Mouse (Mus musculus) cerebellum, adult 11-12 months (tissue): Measurements from ENCODE around the gene Rapgef1.

Experiments
- DNase-seq: peaks from one replicate; pipeline ENCODE4 v3.0.0; 2022

Gene Rapgef1

DNA sequence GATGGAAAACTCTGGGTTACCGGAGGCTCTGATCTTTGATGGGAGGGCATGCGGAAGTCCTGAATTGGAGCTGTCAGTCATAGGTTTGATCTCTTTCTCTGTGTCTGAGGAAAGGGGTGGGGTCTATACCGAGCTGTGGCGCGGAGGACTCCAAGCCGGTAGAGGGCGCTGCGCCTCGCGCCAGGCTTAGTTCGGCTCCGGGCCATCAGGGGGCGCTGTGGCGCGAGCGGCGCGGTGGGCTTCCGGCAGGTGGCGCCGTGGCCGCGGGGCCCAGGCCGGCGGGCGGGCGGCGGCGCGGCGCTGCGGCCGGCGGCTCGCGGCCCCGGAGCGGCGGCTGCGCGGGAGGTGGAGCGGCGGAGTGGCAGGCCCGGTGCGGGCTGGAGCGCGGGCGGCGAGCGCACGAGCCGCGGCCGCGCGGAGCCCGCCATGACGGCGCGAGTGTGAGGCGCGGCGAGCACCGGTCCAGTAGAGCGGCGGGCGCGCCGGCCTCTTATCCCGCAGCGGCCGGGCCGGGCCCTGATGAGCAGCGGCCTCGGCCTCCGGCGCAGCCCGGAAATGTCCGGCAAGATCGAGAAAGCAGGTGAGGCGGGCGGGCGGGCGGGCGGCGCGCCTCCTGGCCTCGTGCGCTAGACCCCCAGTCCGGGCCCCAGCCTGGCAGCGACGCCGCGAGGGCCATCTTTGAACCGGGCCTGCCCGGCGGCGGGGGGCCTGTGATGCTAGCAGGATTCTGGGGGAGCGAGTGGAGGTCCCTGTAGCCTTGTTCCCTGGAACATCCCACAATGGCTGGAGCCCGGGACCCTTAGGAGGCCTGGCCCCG is at the start of gene Rapgef1:
Gene Rapgef1, plus strand, starts transcription at position 237 of the 817 bp plus-strand sequence.
- peak; percentile 77 for DNase-seq

DNA sequence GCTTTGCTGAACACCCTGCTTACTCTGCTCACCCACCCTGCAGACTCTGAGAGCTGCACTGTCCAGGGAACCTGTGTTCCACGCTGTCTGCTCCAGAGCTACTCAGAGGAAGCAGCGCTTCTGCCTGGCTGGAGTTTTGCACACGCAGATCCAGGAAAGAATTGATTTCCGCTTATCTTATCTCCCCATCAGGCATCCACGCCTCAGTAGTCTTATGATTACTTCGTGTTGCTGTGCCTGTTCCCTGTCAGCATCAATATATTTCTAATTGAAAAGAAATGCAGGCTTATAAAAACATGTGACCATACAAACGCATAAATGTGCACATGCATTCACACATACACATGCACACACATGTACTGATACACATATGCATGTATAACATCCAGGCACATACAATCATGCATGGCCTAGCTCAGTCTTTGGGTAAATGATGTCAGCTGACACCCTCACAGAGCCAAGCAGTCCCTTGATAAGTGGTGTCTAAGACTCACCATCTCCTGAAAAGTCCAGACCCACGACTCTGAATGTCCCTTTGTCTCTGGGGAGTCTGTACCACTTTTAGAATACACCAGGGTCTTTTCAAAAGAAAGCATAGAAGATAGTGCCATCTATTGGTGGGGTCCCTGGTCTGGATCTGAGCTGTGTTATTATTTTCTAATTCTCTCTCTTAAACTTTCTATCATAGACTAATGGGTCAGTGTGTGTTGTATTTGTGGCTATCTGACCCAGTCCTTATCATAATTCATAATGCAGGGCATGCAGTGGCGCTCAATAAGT is 47.4 kb upstream of the Rapgef1 start:
- no peak for DNase-seq

DNA sequence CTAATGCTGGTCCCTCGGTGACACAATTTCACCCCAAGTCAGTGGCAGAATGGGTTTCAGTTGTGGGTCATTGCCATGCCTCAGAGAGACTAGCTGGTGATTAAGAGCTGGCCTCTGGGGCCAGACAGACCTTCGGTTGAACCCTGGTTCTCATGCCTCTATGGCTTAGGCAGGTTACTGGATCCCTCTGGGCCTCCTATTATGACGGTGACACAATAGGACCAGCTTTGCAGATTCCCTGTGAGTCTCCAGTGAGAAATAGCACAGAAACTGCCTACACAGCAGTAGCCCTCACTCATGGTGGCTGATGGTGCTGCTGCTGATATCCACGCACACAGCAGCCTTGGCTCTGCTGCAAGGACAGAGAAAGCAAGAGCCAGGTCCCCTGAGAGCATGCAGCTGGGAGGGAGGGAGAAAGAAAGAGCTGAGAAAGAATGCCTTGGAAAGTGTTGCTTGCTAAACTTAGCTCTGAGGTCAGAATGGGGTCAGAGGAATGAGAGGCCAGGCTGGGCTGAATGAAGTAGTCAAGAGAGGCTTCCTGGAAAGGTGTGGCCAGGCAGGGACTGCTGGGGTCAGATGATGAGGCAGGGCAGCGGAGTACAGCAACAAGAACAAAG is 46.6 kb upstream of the Rapgef1 start:
- no peak for DNase-seq

GRCm38 (mm10) chr2:29573591-29573990 is 45.9 kb upstream of the Rapgef1 start:
- no peak for DNase-seq

DNA sequence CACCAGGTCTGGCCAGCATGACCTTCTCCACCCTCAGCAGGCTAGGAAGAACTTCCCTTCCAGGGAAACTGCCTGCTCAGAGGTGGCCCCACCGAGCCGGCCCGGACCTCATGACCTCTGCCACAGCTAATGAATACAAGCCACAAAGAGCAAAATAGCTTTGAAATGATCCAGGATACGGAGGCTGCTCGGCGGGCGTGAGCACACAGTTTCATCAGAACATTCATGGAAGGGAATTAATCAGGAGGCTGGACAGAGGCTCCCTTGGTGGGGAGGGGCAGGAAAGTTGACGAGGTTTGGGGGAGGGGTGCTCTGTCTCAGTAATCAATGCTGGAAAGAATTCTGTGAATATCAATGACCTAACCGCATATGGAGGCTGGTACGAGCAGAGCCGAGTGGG is 45.3 kb upstream of the Rapgef1 start:
- DNase-seq = no peak

GRCm38 (mm10) chr2:29582415-29582814 is 37.1 kb upstream of the Rapgef1 start:
- DNase-seq = peak; percentile 78

GRCm38 (mm10) chr2:29586017-29586702 is 33.4 kb upstream of the Rapgef1 start:
- no peak for DNase-seq

GRCm38 (mm10) chr2:29588006-29588405 is 31.5 kb upstream of the Rapgef1 start:
- DNase-seq = no peak

- DNase-seq = no peak
Observed at GRCm38 (mm10) chr2:29589266-29589665, 30.3 kb upstream of the Rapgef1 start.

GRCm38 (mm10) chr2:29591626-29592025 is 27.9 kb upstream of the Rapgef1 start:
- DNase-seq = peak; percentile 85

- DNase-seq = no peak
Observed at GRCm38 (mm10) chr2:29592537-29592936, 27.0 kb upstream of the Rapgef1 start.

DNA sequence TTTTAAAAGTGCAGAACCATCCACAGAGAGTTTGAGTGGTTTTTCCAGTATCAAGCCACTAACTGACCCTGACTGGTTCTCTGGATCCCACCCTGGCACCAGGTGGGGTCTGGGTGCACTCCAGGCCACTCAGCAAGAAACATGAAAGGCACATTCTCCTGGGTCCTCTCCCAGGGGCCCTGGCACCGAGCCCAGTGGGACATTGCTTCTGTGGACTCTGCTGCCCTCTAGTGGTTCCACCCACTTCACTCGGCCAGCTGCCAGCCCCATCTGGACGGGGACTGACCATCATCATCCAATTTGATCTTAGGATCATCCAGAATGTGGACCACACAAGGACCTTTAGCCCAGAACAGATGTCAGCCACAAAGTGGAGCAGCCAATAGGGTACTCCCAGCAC is 15.6 kb upstream of the Rapgef1 start:
- peak; percentile 60 for DNase-seq

DNA sequence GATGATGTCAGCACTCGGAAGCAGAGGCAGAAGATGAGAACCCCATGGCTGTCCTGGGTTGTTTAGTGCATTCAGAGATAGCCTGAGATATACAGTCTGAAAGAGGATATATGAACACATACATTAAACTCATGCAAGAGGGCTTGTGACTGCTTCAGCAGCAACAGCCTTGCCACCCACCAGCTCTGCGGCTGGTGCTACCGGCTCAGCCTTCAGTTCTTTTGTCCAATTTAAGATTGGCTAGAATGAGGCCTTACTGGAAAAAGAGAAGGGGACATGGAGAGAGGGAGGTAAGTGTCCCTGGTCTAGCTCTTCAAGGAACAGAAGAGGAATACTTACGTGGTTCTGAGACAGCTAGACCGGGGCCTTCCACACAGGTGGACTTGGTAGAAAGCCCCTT is 13.9 kb upstream of the Rapgef1 start:
- no peak for DNase-seq

- no peak for DNase-seq
Observed at GRCm38 (mm10) chr2:29606460-29606859, 13.1 kb upstream of the Rapgef1 start.

GRCm38 (mm10) chr2:29617341-29617740 is 2.2 kb upstream of the Rapgef1 start:
- no peak for DNase-seq

GRCm38 (mm10) chr2:29618926-29619483 is 515 bp upstream of the Rapgef1 start:
- DNase-seq = peak; percentile 45

GRCm38 (mm10) chr2:29620301-29620827 is 844 bp downstream of the Rapgef1 start:
- DNase-seq = peak; percentile 50

DNA sequence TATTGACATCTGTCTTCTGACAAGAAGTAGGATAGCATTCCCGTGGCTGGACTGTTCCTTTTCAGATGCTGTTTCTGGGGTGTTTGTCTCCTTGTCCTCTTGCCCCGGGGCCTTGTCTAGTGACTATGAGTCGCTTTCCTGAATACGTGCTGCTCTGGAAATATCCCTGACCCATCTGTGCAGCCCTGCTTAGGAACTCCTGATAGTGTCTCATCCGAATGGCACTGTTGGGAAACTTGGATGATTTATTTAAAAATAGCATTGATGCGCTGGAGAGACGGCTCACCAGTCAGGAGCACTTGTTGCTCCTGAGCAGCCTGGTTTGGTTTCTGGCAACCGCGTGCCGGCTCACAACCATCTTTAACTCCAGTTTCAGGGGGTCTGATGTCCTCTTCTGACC is 1.6 kb downstream of the Rapgef1 start:
- no peak for DNase-seq

DNA sequence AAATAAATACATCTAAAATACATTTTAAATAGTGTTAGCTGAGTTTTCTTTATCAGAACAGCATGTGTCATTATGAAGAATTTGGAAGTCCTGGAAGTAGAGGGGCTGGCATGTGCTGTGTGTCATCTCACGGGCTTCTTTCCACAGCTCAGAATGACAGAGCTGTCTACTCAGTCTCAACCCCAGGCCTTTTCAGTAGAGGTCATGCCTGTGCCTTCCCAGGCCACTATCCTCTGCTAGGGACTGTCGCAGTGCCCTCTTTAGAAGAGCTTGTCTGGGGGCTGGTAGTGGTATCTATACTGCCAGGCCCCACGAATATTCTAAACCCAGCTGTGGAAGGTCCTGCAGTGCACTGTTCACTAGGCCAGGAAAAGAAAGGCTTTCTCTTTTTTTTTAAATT is 2.1 kb downstream of the Rapgef1 start:
- no peak for DNase-seq

- DNase-seq = no peak
Observed at GRCm38 (mm10) chr2:29622126-29623005, 2.8 kb downstream of the Rapgef1 start.
